Comparison of ENCODE assay signal across 35 mouse cellular contexts in genomic region chr2:69328509-69329163, GRCm38 (mm10). TPM values are rescaled to one million over a fixed set of nuclear protein-coding genes. Genes with fewer than 3 reads are reported as not detected.
A peak's percentile ranks its signal among the peaks of the same experiment; 100 is the strongest.
DNase-seq lines count a peak whose midpoint lies in the region; ATAC-seq lines count a peak whose summit lies in the region.
"Had no signal": no experiment of that assay in that cellular context is flagged by ENCODE, and none has a peak within 500 bp of the region (broad histone marks: within the 10 kb centered on the region; RNA-seq: fewer than 3 reads in every experiment).

No protein-coding gene starts in this region.

- peak; percentile 63 for ATAC-seq in hindbrain, embryonic 11.5 days (ENCODE audit: low FRiP score)
- peak; percentile 61; the same call in 1 of the 2 replicates for ATAC-seq in hindbrain, embryonic 12.5 days (ENCODE audit: low FRiP score)
- ATAC-seq in midbrain, embryonic 12.5 days (ENCODE audit: low FRiP score, low read depth), result peak; percentile 93
- ATAC-seq in kidney, embryonic 16.5 days (ENCODE audit: low FRiP score, low TSS enrichment), result no peak
- ATAC-seq: Patski had no signal

- no peaks in the 10 kb centered on the region for H3K36me3 ChIP-seq in hindbrain, embryonic 11.5 days (ENCODE audit: control insufficient read depth, insufficient read depth, low read length)
- H3K36me3 ChIP-seq in hindbrain, embryonic 10.5 days, result no peaks in the 10 kb centered on the region
- no peaks in the 10 kb centered on the region for H3K36me3 ChIP-seq in hindbrain, embryonic 12.5 days
- no peaks in the 10 kb centered on the region for H3K36me3 ChIP-seq in midbrain, embryonic 12.5 days
- H3K36me3 ChIP-seq in kidney, embryonic 16.5 days (ENCODE audit: insufficient read depth, low read length), result no peaks in the 10 kb centered on the region
- H3K36me3 ChIP-seq: embryonic facial prominence, embryonic 12.5 days; G1E; heart, embryonic 13.5 days; limb, embryonic 15.5 days; neural tube, embryonic 12.5 days had no signal

- H3K9me3 ChIP-seq in hindbrain, embryonic 11.5 days (ENCODE audit: control insufficient read depth, low read length), result no peaks in the 10 kb centered on the region
- no peaks in the 10 kb centered on the region for H3K9me3 ChIP-seq in hindbrain, embryonic 10.5 days
- no peaks in the 10 kb centered on the region for H3K9me3 ChIP-seq in hindbrain, embryonic 12.5 days (replicated peaks)
- H3K9me3 ChIP-seq in midbrain, embryonic 12.5 days, result no peaks in the 10 kb centered on the region
- H3K9me3 ChIP-seq in kidney, embryonic 16.5 days (ENCODE audit: low read length), result no peaks in the 10 kb centered on the region
- H3K9me3 ChIP-seq: embryonic facial prominence, embryonic 12.5 days; G1E; heart, embryonic 13.5 days; limb, embryonic 15.5 days; megakaryocyte, embryonic 14.5 days; neural tube, embryonic 12.5 days had no signal

- H3K4me2 ChIP-seq in hindbrain, embryonic 11.5 days (replicated peaks; ENCODE audit: low read depth, low read length), result no peak overlapping the region
- H3K4me2 ChIP-seq in hindbrain, embryonic 12.5 days (replicated peaks), result no peak overlapping the region
- H3K4me2 ChIP-seq in midbrain, embryonic 12.5 days (replicated peaks), result no peak overlapping the region
- no peak overlapping the region for H3K4me2 ChIP-seq in kidney, embryonic 16.5 days (replicated peaks; ENCODE audit: low read depth, low read length)
- H3K4me2 ChIP-seq: embryonic facial prominence, embryonic 12.5 days; heart, embryonic 13.5 days; limb, embryonic 15.5 days; lung, embryonic 14.5 days; neural tube, embryonic 12.5 days had no signal

- no peak overlapping the region for H3K9ac ChIP-seq in hindbrain, embryonic 11.5 days (ENCODE audit: low read depth, low read length)
- H3K9ac ChIP-seq in hindbrain, embryonic 12.5 days, result no peak overlapping the region
- H3K9ac ChIP-seq in midbrain, embryonic 12.5 days (replicated peaks), result no peak overlapping the region
- no peak overlapping the region for H3K9ac ChIP-seq in kidney, embryonic 16.5 days (replicated peaks; ENCODE audit: low read length)
- H3K9ac ChIP-seq: embryonic facial prominence, embryonic 12.5 days; heart, embryonic 13.5 days; limb, embryonic 15.5 days; liver, embryonic 14.5 days; lung, embryonic 14.5 days; neural tube, embryonic 12.5 days had no signal

- H3K4me3 ChIP-seq in hindbrain, embryonic 11.5 days (ENCODE audit: low read depth, low read length), result no peak overlapping the region
- H3K4me3 ChIP-seq in hindbrain, embryonic 10.5 days, result no peak overlapping the region
- no peak overlapping the region for H3K4me3 ChIP-seq in hindbrain, embryonic 12.5 days
- H3K4me3 ChIP-seq in midbrain, embryonic 12.5 days, result no peak overlapping the region
- H3K4me3 ChIP-seq in kidney, embryonic 16.5 days (ENCODE audit: low read length), result no peak overlapping the region
- H3K4me3 ChIP-seq: embryonic facial prominence, embryonic 12.5 days; heart, adult 2 months; heart, embryonic 13.5 days; left cerebral cortex, adult 2 months; limb, embryonic 15.5 days; megakaryocyte, embryonic 14.5 days; neural tube, embryonic 12.5 days had no signal

- 85% methylated on average over 5 of the region's 5 CpGs for WGBS in hindbrain, embryonic 11.5 days
- 89% methylated on average over 5 of the region's 5 CpGs for WGBS in hindbrain, embryonic 10.5 days
- 76% methylated on average over 5 of the region's 5 CpGs for WGBS in hindbrain, embryonic 12.5 days
- 73% methylated on average over 5 of the region's 5 CpGs for WGBS in midbrain, embryonic 12.5 days
- 91% methylated on average over 5 of the region's 5 CpGs for WGBS in kidney, embryonic 16.5 days

- H3K27me3 ChIP-seq in hindbrain, embryonic 11.5 days (ENCODE audit: control insufficient read depth, insufficient read depth, low read length), result no peaks in the 10 kb centered on the region
- no peaks in the 10 kb centered on the region for H3K27me3 ChIP-seq in hindbrain, embryonic 10.5 days (ENCODE audit: insufficient read depth, poor library complexity, severe bottlenecking)
- H3K27me3 ChIP-seq in hindbrain, embryonic 12.5 days, result no peaks in the 10 kb centered on the region
- H3K27me3 ChIP-seq in midbrain, embryonic 12.5 days, result peaks cover 26% of the 10 kb centered on the region
- H3K27me3 ChIP-seq in kidney, embryonic 16.5 days (ENCODE audit: insufficient read depth, low read length), result no peaks in the 10 kb centered on the region
- H3K27me3 ChIP-seq: CH12.LX; embryonic facial prominence, embryonic 12.5 days; heart, embryonic 13.5 days; limb, embryonic 15.5 days; megakaryocyte, embryonic 14.5 days; neural tube, embryonic 12.5 days; Patski had no signal

- no peaks in the 10 kb centered on the region for H3K4me1 ChIP-seq in hindbrain, embryonic 11.5 days (replicated peaks; ENCODE audit: control insufficient read depth, insufficient read depth, low read length)
- H3K4me1 ChIP-seq in hindbrain, embryonic 10.5 days (replicated peaks), result no peaks in the 10 kb centered on the region
- H3K4me1 ChIP-seq in hindbrain, embryonic 12.5 days, result peaks cover 3% of the 10 kb centered on the region; the same call in 1 of the 2 replicates
- 0 out of 2 replicates have a peak, but pooled peaks cover 5% of the 10 kb centered on the region for H3K4me1 ChIP-seq in midbrain, embryonic 12.5 days
- no peaks in the 10 kb centered on the region for H3K4me1 ChIP-seq in kidney, embryonic 16.5 days (ENCODE audit: insufficient read depth, low read length)
- H3K4me1 ChIP-seq: embryonic facial prominence, embryonic 12.5 days; heart, embryonic 13.5 days; limb, embryonic 15.5 days; megakaryocyte, embryonic 14.5 days; neural tube, embryonic 12.5 days had no signal

- no peak overlapping the region for H3K27ac ChIP-seq in hindbrain, embryonic 11.5 days (ENCODE audit: low read depth, low read length)
- no peak overlapping the region for H3K27ac ChIP-seq in hindbrain, embryonic 10.5 days
- H3K27ac ChIP-seq in hindbrain, embryonic 12.5 days, result no peak overlapping the region
- no peak overlapping the region for H3K27ac ChIP-seq in midbrain, embryonic 12.5 days (replicated peaks)
- no peak overlapping the region for H3K27ac ChIP-seq in kidney, embryonic 16.5 days (ENCODE audit: low read length)
- H3K27ac ChIP-seq: embryonic facial prominence, embryonic 12.5 days; heart, adult 2 months; heart, embryonic 13.5 days; kidney, postnatal 0 days; left cerebral cortex, adult 2 months; limb, embryonic 15.5 days; liver, embryonic 14.5 days; neural tube, embryonic 12.5 days had no signal

- peak; percentile 13 for DNase-seq in hindbrain, embryonic 11.5 days (ENCODE audit: low spot score)
- DNase-seq in hindbrain, embryonic 10.5 days (ENCODE audit: low spot score), result no peak
- no peak for DNase-seq in adrenal gland, adult 2 months
- DNase-seq in adrenal gland, adult 8-10 months, result no peak
- DNase-seq: B cell, adult 2 months; cerebellum, postnatal 10 days; gastrocnemius, postnatal 36 days; heart, adult 2 months; heart, postnatal 14 days; kidney, adult 18-20 months; left cerebral cortex, postnatal 4 days; lung, embryonic 14.5 days; lung, postnatal 36 days; right cerebral cortex, postnatal 25 days; thymus, postnatal 14 days had no signal

RNA-seq across cellular contexts. Expression of gene Abcb11, which starts 13.8 kb away (rescaled TPM):
- 0.06 TPM in 1 of 2 replicates, not detected in the other for polyA plus RNA-seq in hindbrain, embryonic 11.5 days (2014; fragmentation: Nextera tagmentation; extraction: Ambion mirVana)
- polyA plus RNA-seq in hindbrain, embryonic 10.5 days (2016; fragmentation: Nextera tagmentation; extraction: Ambion mirVana), result 0.09 TPM in 1 of 2 replicates, not detected in the other
- polyA plus RNA-seq in hindbrain, embryonic 12.5 days (2016; fragmentation: Nextera tagmentation; extraction: Ambion mirVana), result not detected in 2 replicates
- not detected in 2 replicates for polyA plus RNA-seq in midbrain, embryonic 12.5 days (2016; fragmentation: Nextera tagmentation; extraction: Ambion mirVana)
- 1 to 10 TPM in 1 of 2 experiments, not detected in 1; 1.1 TPM for total RNA-seq in adrenal gland, adult 2 months (2021)
- not detected in 2 replicates for polyA plus RNA-seq in adrenal gland, adult 2 months (2012; rRNA removed)
- polyA plus RNA-seq in kidney, embryonic 16.5 days (2015; fragmentation: Nextera tagmentation; extraction: Ambion mirVana), result 0.06 TPM in 1 of 2 replicates, not detected in the other
- total RNA-seq in adrenal gland, adult 8-10 months (2022), result under 1 TPM in 1 of 4 experiments, not detected in 3; 0.46 TPM
- total RNA-seq: adrenal gland, adult 18-20 months; gastrocnemius, postnatal 36 days; heart, adult 2 months; heart, postnatal 14 days; left cerebral cortex, adult 2 months had no signal
- polyA plus RNA-seq: cortical plate, adult 2 months; embryonic facial prominence, embryonic 12.5 days; G1E; heart, adult 2 months; large intestine, adult 2 months; limb, embryonic 15.5 days; lung, embryonic 14.5 days; neural tube, embryonic 12.5 days; spleen, adult 2 months; stomach, embryonic 14.5 days had no signal

RNA-seq across cellular contexts. Expression of gene Dhrs9, which starts 51.6 kb away (rescaled TPM):
- polyA plus RNA-seq in hindbrain, embryonic 11.5 days (2014; fragmentation: Nextera tagmentation; extraction: Ambion mirVana), result not detected in 2 replicates
- not detected in 2 replicates for polyA plus RNA-seq in hindbrain, embryonic 10.5 days (2016; fragmentation: Nextera tagmentation; extraction: Ambion mirVana)
- polyA plus RNA-seq in hindbrain, embryonic 12.5 days (2016; fragmentation: Nextera tagmentation; extraction: Ambion mirVana), result not detected in 2 replicates
- not detected in 2 replicates for polyA plus RNA-seq in midbrain, embryonic 12.5 days (2016; fragmentation: Nextera tagmentation; extraction: Ambion mirVana)
- total RNA-seq in adrenal gland, adult 2 months (2021), result 1 to 10 TPM; 3.0 to 4.8 TPM
- 0.08 and 0.23 TPM in 2 replicates for polyA plus RNA-seq in adrenal gland, adult 2 months (2012; rRNA removed)
- not detected in 2 replicates for polyA plus RNA-seq in kidney, embryonic 16.5 days (2015; fragmentation: Nextera tagmentation; extraction: Ambion mirVana)
- 1 to 10 TPM in 2 of 4 experiments, under 1 TPM in 2; 0.12 to 1.7 (median 0.73) TPM for total RNA-seq in adrenal gland, adult 8-10 months (2022)
- total RNA-seq: CH12.LX; gastrocnemius, postnatal 36 days; layer of hippocampus, postnatal 10 days; left cerebral cortex, postnatal 4 days had no signal
- polyA plus RNA-seq: cortical plate, adult 2 months; embryonic facial prominence, embryonic 12.5 days; G1E; heart, embryonic 13.5 days; lung, embryonic 14.5 days; neural tube, embryonic 12.5 days had no signal
